Mouse (Mus musculus): ENCODE measurements around the gene Nav2. TPM values are rescaled to one million over a fixed set of nuclear protein-coding genes. Genes with fewer than 3 reads are reported as not detected.
A peak's percentile ranks its signal among the peaks of the same experiment; 100 is the strongest.

Gene Nav2
- polyA plus RNA-seq, 1 experiment: 1.3 TPM

DNA sequence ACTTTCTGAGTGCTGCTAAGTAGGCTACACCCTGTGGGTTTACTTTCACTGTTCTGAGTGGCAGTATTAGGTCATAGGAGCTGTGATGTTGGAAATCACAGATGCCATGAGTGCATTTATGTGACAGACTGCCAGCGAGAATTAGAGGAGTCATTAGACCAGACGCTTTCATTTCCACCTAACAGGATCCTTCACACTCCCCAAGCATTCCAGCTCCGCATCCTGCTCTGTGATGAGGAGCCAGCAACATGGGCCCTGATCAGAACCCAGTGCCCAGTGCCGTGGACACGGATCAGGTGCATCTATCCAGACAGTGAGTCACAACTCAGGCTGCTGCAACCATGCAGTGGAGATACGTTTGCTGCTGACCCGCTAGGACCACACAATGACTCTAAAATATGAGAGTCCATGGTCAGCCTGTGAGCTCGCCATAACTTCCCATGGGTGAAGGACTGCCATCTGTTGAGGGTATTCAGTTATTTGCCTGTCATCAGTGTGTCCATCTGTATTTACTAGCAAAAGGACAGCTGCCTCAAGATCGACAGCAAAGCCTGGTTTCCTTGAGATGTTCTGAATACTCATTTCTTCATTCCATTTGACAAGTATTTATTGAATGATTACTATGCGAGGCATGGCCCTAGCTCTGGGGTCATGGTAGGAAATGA is 461.4 kb downstream of the Nav2 start:
- Histone ChIP-seq H3K9me3 (no peaks in the 10 kb centered on the region), H3K4me3 (replicated peaks) (no peak overlapping the region), H3K36me3 (replicated peaks; ENCODE audit: low read length) (no peaks in the 10 kb centered on the region), H3K27me3 (replicated peaks) (no peaks in the 10 kb centered on the region), H3K4me1 (no peaks in the 10 kb centered on the region)
- TF ChIP-seq FLI1 (IDR thresholded peaks at IDR 0.05; ENCODE audit: low read length) (no peak), GATA1 (IDR thresholded peaks at IDR 0.05; ENCODE audit: borderline replicate concordance, low read length) (no peak)

DNA sequence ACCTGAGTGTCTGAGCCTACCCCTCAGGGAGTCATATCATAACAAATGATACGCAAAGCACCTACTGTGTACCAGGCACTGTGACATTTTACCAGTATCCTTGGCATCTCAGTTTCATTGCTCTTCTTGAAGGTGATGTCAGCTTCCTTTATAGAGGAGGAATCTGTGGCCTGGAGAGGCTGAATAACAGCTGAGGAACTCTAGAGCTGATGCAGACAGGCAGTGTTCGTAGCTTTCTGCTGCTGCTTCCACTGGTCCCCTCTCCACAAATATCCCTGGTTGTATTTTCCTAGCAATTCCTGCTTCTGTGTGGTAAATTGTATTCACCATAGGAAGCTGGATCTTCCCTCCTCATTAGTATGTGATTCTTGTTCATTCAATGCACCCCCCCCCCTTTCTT is 462.8 kb downstream of the Nav2 start:
- TF ChIP-seq FLI1 (IDR thresholded peaks at IDR 0.05; ENCODE audit: low read length): no peak
- no peak for TF ChIP-seq GATA1 (IDR thresholded peaks at IDR 0.05; ENCODE audit: borderline replicate concordance, low read length)
- H3K9me3 ChIP-seq: no peaks in the 10 kb centered on the region
- H3K27me3 ChIP-seq (replicated peaks): no peaks in the 10 kb centered on the region
- H3K36me3 ChIP-seq (replicated peaks; ENCODE audit: low read length): no peaks in the 10 kb centered on the region
- no peak overlapping the region for H3K4me3 ChIP-seq (replicated peaks)
- no peaks in the 10 kb centered on the region for H3K4me1 ChIP-seq

DNA sequence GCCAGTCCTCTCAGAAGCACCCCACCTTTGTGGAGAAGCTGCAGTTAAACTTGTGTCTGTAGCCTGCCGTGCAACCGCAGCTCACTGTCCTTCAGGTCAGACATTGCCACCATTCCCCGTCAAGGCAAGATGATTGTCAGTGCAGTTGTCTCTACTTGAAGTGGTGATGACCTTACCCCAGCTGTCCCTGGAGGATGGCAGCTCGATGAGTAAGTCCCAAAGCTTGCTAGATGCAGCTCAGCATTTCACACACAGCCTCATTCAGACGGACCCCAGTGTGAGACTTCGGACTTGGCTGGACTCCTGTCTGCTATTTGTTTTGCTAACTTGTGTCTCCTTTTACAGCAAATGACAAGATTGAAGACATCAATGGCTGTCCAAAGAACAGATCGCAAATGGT is 463.5 kb downstream of the Nav2 start:
- Histone ChIP-seq H3K9me3 (no peaks in the 10 kb centered on the region), H3K4me3 (replicated peaks) (peak overlapping the region; percentile 10), H3K4me1 (no peaks in the 10 kb centered on the region), H3K27me3 (replicated peaks) (no peaks in the 10 kb centered on the region), H3K36me3 (replicated peaks; ENCODE audit: low read length) (no peaks in the 10 kb centered on the region)
- TF ChIP-seq FLI1 (IDR thresholded peaks at IDR 0.05; ENCODE audit: low read length): no peak
- TF ChIP-seq GATA1 (IDR thresholded peaks at IDR 0.05; ENCODE audit: borderline replicate concordance, low read length): no peak

DNA sequence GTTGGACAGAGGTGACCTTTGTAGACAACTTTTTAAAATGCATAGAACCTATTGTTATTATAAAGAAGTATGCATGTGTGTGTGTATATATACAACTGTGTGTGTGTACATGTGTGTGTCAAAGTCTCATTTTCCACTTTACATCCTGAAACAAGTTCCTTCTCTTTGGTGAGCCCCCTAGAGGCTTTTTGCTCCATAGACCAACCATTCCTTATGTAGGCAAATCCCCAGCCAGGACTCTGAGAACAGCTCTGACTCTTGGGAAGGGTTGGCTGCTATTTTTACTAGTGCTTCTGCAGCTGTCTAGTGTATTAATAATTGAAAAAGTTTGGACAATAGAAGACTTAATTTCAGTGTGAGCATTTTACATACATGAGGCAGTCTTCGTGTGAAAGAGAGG is 464.7 kb downstream of the Nav2 start:
- TF ChIP-seq FLI1 (IDR thresholded peaks at IDR 0.05; ENCODE audit: low read length): no peak
- TF ChIP-seq GATA1 (IDR thresholded peaks at IDR 0.05; ENCODE audit: borderline replicate concordance, low read length): no peak
- Histone ChIP-seq H3K4me3 (replicated peaks) (no peak overlapping the region), H3K4me1 (no peaks in the 10 kb centered on the region), H3K9me3 (peaks cover 2% of the 10 kb centered on the region; the same call in 1 of the 2 replicates), H3K36me3 (replicated peaks; ENCODE audit: low read length) (no peaks in the 10 kb centered on the region), H3K27me3 (replicated peaks) (no peaks in the 10 kb centered on the region)

DNA sequence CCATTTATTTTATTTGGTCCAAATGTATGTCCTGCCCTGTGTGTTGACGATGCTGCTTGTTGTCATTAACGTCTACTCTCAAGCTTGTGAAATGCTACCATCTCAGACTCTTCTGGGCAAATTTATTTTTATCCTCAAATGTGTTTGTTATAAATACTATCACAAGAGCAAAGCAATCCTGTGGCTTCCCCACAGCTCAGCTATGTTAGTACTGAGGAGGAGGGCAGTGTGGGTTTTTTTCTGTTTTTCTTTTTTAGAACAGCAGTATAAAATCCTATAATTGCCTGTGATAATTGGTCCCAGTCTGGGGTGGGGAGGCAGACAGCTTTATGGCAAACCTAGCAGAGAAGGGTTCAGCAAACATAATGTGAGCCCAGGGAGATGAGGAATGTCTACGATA is 465.1 kb downstream of the Nav2 start:
- TF ChIP-seq GATA1 (IDR thresholded peaks at IDR 0.05; ENCODE audit: borderline replicate concordance, low read length) (no peak), FLI1 (IDR thresholded peaks at IDR 0.05; ENCODE audit: low read length) (no peak)
- Histone ChIP-seq H3K36me3 (replicated peaks; ENCODE audit: low read length) (no peaks in the 10 kb centered on the region), H3K4me3 (replicated peaks) (no peak overlapping the region), H3K27me3 (replicated peaks) (no peaks in the 10 kb centered on the region), H3K4me1 (no peaks in the 10 kb centered on the region), H3K9me3 (peaks cover 2% of the 10 kb centered on the region; the same call in 1 of the 2 replicates)

DNA sequence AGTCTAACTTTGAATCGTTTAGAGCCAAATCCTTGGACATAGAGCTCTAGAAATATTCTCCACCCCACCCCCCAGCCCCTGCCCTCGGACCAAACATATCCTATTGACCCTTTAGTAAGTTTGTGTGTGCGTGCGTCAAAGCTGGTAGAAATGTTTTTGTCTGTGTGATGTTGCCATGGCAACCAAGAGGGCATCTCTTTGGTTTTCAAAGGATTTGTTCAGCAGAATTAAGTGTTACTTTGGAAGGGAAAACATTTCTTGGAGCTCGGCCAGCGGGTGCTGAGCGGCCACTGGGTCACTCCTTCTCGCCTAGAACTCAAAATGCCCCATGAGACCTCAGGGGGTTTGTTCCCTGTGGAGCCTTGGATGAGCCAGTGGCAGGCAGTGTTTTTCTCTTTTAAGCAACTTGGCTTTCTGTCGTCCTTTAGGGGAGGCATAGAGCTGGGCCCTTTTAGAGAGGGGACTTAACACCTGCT is 467.0 kb downstream of the Nav2 start:
- peaks cover 2% of the 10 kb centered on the region; the same call in 1 of the 2 replicates for H3K9me3 ChIP-seq
- no peak overlapping the region for H3K4me3 ChIP-seq (replicated peaks)
- TF ChIP-seq GATA1 (IDR thresholded peaks at IDR 0.05; ENCODE audit: borderline replicate concordance, low read length): no peak
- TF ChIP-seq FLI1 (IDR thresholded peaks at IDR 0.05; ENCODE audit: low read length): no peak
- H3K27me3 ChIP-seq (replicated peaks): no peaks in the 10 kb centered on the region
- H3K4me1 ChIP-seq: no peaks in the 10 kb centered on the region
- no peaks in the 10 kb centered on the region for H3K36me3 ChIP-seq (replicated peaks; ENCODE audit: low read length)

DNA sequence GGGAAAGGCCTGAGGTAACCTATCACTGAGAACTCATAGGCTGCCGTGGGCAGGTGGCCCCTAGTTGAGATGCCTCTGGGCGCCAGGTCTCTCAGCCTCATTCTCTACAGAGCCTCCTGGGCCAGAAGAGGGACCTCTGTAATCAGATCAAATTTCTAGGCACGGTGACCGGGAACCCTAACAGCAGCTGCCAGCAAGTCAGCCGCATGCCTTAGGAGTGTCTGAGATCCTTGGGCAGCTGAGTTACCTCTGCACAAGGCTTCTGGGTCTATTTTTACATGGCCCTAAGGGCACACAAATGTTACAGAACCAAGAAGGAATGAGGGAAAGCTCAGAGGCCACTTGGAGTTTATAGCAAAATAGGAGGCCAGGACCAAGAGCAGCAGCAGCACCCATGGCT is 470.1 kb downstream of the Nav2 start:
- peaks cover 2% of the 10 kb centered on the region; the same call in 1 of the 2 replicates for H3K9me3 ChIP-seq
- H3K4me1 ChIP-seq: no peaks in the 10 kb centered on the region
- TF ChIP-seq FLI1 (IDR thresholded peaks at IDR 0.05; ENCODE audit: low read length): no peak
- no peak for TF ChIP-seq GATA1 (IDR thresholded peaks at IDR 0.05; ENCODE audit: borderline replicate concordance, low read length)
- H3K4me3 ChIP-seq (replicated peaks): no peak overlapping the region
- H3K36me3 ChIP-seq (replicated peaks; ENCODE audit: low read length): no peaks in the 10 kb centered on the region
- no peaks in the 10 kb centered on the region for H3K27me3 ChIP-seq (replicated peaks)

DNA sequence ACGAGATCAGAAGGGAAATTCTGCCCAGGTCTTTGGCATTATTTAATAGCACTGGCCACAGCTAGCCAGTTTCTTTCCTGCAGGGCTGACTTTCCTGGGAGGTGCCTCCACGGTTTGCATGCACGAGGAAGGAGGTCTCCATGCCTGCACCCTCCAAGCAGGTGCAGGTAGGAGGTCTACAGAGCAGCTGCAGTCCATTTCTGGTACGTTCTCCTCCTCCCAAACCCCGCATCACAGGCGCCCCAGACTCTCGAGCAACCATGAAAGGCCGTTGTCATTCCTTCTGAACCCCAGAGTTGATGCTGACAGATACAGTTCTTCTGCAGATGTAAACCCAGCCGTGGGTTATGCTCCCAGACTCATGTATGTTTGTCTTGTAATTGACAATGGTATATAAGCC is 472.4 kb downstream of the Nav2 start:
- peaks cover 11% of the 10 kb centered on the region; the same call in 1 of the 2 replicates for H3K9me3 ChIP-seq
- no peaks in the 10 kb centered on the region for H3K36me3 ChIP-seq (replicated peaks; ENCODE audit: low read length)
- no peak for TF ChIP-seq FLI1 (IDR thresholded peaks at IDR 0.05; ENCODE audit: low read length)
- no peak for TF ChIP-seq GATA1 (IDR thresholded peaks at IDR 0.05; ENCODE audit: borderline replicate concordance, low read length)
- no peak overlapping the region for H3K4me3 ChIP-seq (replicated peaks)
- no peaks in the 10 kb centered on the region for H3K27me3 ChIP-seq (replicated peaks)
- no peaks in the 10 kb centered on the region for H3K4me1 ChIP-seq

DNA sequence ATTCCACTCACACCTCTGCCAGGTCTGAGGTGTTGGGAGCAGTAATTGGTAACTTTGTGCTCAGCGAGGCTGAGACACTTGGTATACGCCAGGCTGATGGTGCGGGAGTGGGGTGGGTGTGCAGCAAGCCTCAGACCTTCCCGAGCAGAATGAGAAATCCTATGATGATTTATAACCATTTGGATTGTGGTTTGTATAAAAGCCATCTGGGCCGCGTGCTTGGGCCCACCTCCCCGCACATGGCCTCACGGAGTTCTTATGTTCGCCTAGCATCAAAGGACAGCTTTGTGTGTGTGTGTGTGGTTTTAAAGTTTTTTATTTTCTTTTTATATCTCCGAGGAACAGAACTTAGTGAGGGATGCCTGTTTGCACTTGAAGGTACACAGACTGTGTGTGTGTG is 474.4 kb downstream of the Nav2 start:
- TF ChIP-seq FLI1 (IDR thresholded peaks at IDR 0.05; ENCODE audit: low read length): no peak
- TF ChIP-seq GATA1 (IDR thresholded peaks at IDR 0.05; ENCODE audit: borderline replicate concordance, low read length): no peak
- no peaks in the 10 kb centered on the region for H3K4me1 ChIP-seq
- H3K27me3 ChIP-seq (replicated peaks): no peaks in the 10 kb centered on the region
- H3K36me3 ChIP-seq (replicated peaks; ENCODE audit: low read length): no peaks in the 10 kb centered on the region
- no peak overlapping the region for H3K4me3 ChIP-seq (replicated peaks)
- H3K9me3 ChIP-seq: peaks cover 9% of the 10 kb centered on the region; the same call in 1 of the 2 replicates

DNA sequence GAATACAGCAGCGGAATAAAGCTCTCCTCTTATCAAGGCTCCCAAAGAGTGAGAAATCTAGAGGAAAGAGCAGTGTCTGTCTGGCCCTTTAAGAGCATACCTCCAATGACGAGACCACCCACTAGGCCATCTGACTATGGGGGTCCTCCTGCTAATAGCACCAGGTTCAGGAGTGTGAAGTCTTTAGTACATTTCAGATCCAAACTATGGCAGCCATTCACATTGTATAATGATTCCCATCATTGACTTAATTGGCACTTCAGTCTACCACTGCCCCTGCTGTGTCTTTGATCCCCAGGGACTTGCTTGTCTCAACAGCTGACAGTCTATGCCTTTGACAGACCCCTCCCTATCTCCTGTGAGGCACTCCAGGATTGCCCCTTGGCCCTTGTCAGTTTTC is 479.6 kb downstream of the Nav2 start:
- Histone ChIP-seq H3K4me1 (no peaks in the 10 kb centered on the region), H3K9me3 (peaks cover 9% of the 10 kb centered on the region; the same call in 1 of the 2 replicates), H3K36me3 (replicated peaks; ENCODE audit: low read length) (no peaks in the 10 kb centered on the region), H3K27me3 (replicated peaks) (no peaks in the 10 kb centered on the region), H3K4me3 (replicated peaks) (no peak overlapping the region)
- no peak for TF ChIP-seq FLI1 (IDR thresholded peaks at IDR 0.05; ENCODE audit: low read length)
- TF ChIP-seq GATA1 (IDR thresholded peaks at IDR 0.05; ENCODE audit: borderline replicate concordance, low read length): no peak
